19 mouse cellular contexts compared by ENCODE assay signal in the genomic region with DNA sequence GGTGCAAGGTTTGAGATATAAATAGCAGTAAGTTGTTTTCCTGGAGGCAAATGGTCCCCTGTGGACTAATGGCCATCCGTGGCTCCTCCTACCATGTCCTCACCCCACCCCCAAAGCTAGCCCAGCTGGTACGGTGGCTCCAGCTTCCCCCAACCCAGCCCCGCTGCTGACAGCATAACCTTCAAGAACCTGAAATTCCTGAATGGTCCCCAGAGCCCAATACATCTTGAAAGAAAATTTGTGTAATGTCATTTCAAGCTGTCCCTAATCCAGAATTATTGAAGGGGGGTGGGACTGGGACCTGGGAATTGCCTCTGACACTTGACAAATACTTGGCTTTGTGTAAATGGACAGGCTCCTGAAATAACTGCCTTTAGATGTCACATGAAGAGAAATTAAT.
A peak's percentile ranks its signal among the peaks of the same experiment; 100 is the strongest.
DNase-seq lines count a peak whose midpoint lies in the region; ATAC-seq and TF ChIP-seq lines count a peak whose summit lies in the region.
"Had no signal": no experiment of that assay in that cellular context is flagged by ENCODE, and none has a peak within 500 bp of the region (broad histone marks: within the 10 kb centered on the region; RNA-seq: fewer than 3 reads in every experiment).

No protein-coding gene starts in this region.

- no peaks in the 10 kb centered on the region for H3K27me3 ChIP-seq in heart, adult 2 months (ENCODE audit: control insufficient read depth, insufficient read depth, low read length)
- H3K27me3 ChIP-seq in kidney, postnatal 0 days (ENCODE audit: insufficient read depth, low read length): no peaks in the 10 kb centered on the region
- H3K27me3 ChIP-seq in kidney, embryonic 15.5 days: no peaks in the 10 kb centered on the region
- no peaks in the 10 kb centered on the region for H3K27me3 ChIP-seq in embryonic facial prominence, embryonic 11.5 days (ENCODE audit: control insufficient read depth, insufficient read depth, low read length)
- H3K27me3 ChIP-seq: forebrain, embryonic 12.5 days; midbrain, embryonic 13.5 days had no signal

- H3K36me3 ChIP-seq in heart, adult 2 months (ENCODE audit: control insufficient read depth, insufficient read depth, low read length): no peaks in the 10 kb centered on the region
- no peaks in the 10 kb centered on the region for H3K36me3 ChIP-seq in kidney, postnatal 0 days (ENCODE audit: insufficient read depth, low read length)
- no peaks in the 10 kb centered on the region for H3K36me3 ChIP-seq in kidney, embryonic 15.5 days
- H3K36me3 ChIP-seq in embryonic facial prominence, embryonic 11.5 days (replicated peaks; ENCODE audit: control insufficient read depth, insufficient read depth, low read depth, low read length): no peaks in the 10 kb centered on the region
- H3K36me3 ChIP-seq: forebrain, embryonic 12.5 days; hindbrain, embryonic 12.5 days; midbrain, embryonic 13.5 days had no signal

- H3K4me2 ChIP-seq in kidney, postnatal 0 days (ENCODE audit: low read length): no peak overlapping the region
- H3K4me2 ChIP-seq in kidney, embryonic 15.5 days: no peak overlapping the region
- H3K4me2 ChIP-seq in embryonic facial prominence, embryonic 11.5 days (ENCODE audit: low read depth, low read length): no peak overlapping the region
- H3K4me2 ChIP-seq: forebrain, embryonic 12.5 days; hindbrain, embryonic 12.5 days; midbrain, embryonic 13.5 days had no signal

- WGBS in heart, adult 2 months: 36% methylated on average over 3 of the region's 3 CpGs
- WGBS in kidney, postnatal 0 days: 36% methylated on average over 3 of the region's 3 CpGs
- WGBS in kidney, embryonic 15.5 days: 26% methylated on average over 3 of the region's 3 CpGs
- WGBS in embryonic facial prominence, embryonic 11.5 days: 31% methylated on average over 3 of the region's 3 CpGs

- DNase-seq in heart, adult 2 months: peak; percentile 28 to 44
- no peak for DNase-seq in heart, postnatal 25 days (ENCODE audit: low spot score)
- DNase-seq in kidney, postnatal 0 days (ENCODE audit: low spot score): peak; percentile 40
- DNase-seq in embryonic facial prominence, embryonic 11.5 days (ENCODE audit: low spot score): peak; percentile 28
- DNase-seq in mesoderm, embryonic 11.5 days (ENCODE audit: low read depth, low spot score): peak; percentile 89
- no peak for DNase-seq in urinary bladder, postnatal 36 days (ENCODE audit: low spot score in 2 of 2)
- no peak for DNase-seq in adrenal gland, postnatal 36 days
- DNase-seq: cerebellum, postnatal 14 days; layer of hippocampus, adult 9-11 months; lung, adult 2 months; right cerebral cortex, postnatal 14 days; thymus, postnatal 4 days had no signal

- 0 out of 2 replicates have a peak, but pooled peaks have one; percentile 9 for TF ChIP-seq EP300 in heart, adult 2 months (IDR thresholded peaks at IDR 0.05; ENCODE audit: insufficient read depth, low read depth, low read length)

- intact Hi-C loops in heart, adult 2 months (cut with DNase I): no loop called here
- intact Hi-C loops in heart, postnatal 25 days (cut with DNase I): loop anchor here (5.0 kb wide), 2 partner anchors 47 to 78 kb away; no protein-coding TSS in a partner anchor

- H3K9me3 ChIP-seq in kidney, postnatal 0 days (replicated peaks; ENCODE audit: low read length): no peaks in the 10 kb centered on the region
- no peaks in the 10 kb centered on the region for H3K9me3 ChIP-seq in kidney, embryonic 15.5 days (replicated peaks)
- no peaks in the 10 kb centered on the region for H3K9me3 ChIP-seq in embryonic facial prominence, embryonic 11.5 days (replicated peaks; ENCODE audit: control insufficient read depth, low read length)
- H3K9me3 ChIP-seq: forebrain, embryonic 12.5 days; hindbrain, embryonic 12.5 days; midbrain, embryonic 13.5 days had no signal

- no peak for TF ChIP-seq POLR2A in heart, adult 2 months (IDR thresholded peaks at IDR 0.05; ENCODE audit: insufficient read depth, low read depth, low read length)

- peaks cover 12% of the 10 kb centered on the region for H3K4me1 ChIP-seq in heart, adult 2 months (ENCODE audit: control insufficient read depth, insufficient read depth, low read length)
- H3K4me1 ChIP-seq in kidney, postnatal 0 days (replicated peaks; ENCODE audit: insufficient read depth, low read length): 0 out of 2 replicates have a peak, but pooled peaks cover 5% of the 10 kb centered on the region
- H3K4me1 ChIP-seq in kidney, embryonic 15.5 days: peaks cover 29% of the 10 kb centered on the region
- no peaks in the 10 kb centered on the region for H3K4me1 ChIP-seq in embryonic facial prominence, embryonic 11.5 days (ENCODE audit: control insufficient read depth, insufficient read depth, low read length)
- H3K4me1 ChIP-seq: midbrain, embryonic 13.5 days had no signal

- H3K4me3 ChIP-seq in heart, adult 2 months: no peak overlapping the region
- H3K4me3 ChIP-seq in kidney, postnatal 0 days (replicated peaks; ENCODE audit: low read depth, low read length): no peak overlapping the region
- H3K4me3 ChIP-seq in kidney, embryonic 15.5 days (replicated peaks): no peak overlapping the region
- H3K4me3 ChIP-seq in embryonic facial prominence, embryonic 11.5 days (ENCODE audit: low read depth, low read length): no peak overlapping the region
- H3K4me3 ChIP-seq: forebrain, embryonic 12.5 days; hindbrain, embryonic 12.5 days; midbrain, embryonic 13.5 days; myocyte had no signal

- H3K9ac ChIP-seq in heart, adult 2 months (ENCODE audit: low read depth, low read length): no peak overlapping the region
- no peak overlapping the region for H3K9ac ChIP-seq in kidney, postnatal 0 days (ENCODE audit: low read depth, low read length)
- no peak overlapping the region for H3K9ac ChIP-seq in kidney, embryonic 15.5 days
- no peak overlapping the region for H3K9ac ChIP-seq in embryonic facial prominence, embryonic 11.5 days (replicated peaks; ENCODE audit: low read length)
- H3K9ac ChIP-seq: forebrain, embryonic 12.5 days; hindbrain, embryonic 12.5 days; midbrain, embryonic 13.5 days had no signal

- H3K79me2 ChIP-seq in heart, adult 2 months (replicated peaks; ENCODE audit: control insufficient read depth, insufficient read depth, low read length): no peaks in the 10 kb centered on the region

- H3K27ac ChIP-seq in heart, adult 2 months: no peak overlapping the region
- H3K27ac ChIP-seq in kidney, postnatal 0 days: no peak overlapping the region
- H3K27ac ChIP-seq in kidney, embryonic 15.5 days: no peak overlapping the region
- no peak overlapping the region for H3K27ac ChIP-seq in embryonic facial prominence, embryonic 11.5 days (replicated peaks; ENCODE audit: low read depth, low read length)
- H3K27ac ChIP-seq: forebrain, embryonic 12.5 days; hindbrain, embryonic 12.5 days; macrophage; midbrain, embryonic 13.5 days had no signal

- TF ChIP-seq CTCF in heart, adult 2 months (IDR thresholded peaks at IDR 0.05): no peak
- no peak for TF ChIP-seq CTCF in kidney, postnatal 0 days (IDR thresholded peaks at IDR 0.05; ENCODE audit: low read depth)

- no peak for ATAC-seq in kidney, postnatal 0 days (replicated peaks; ENCODE audit: low FRiP score, low read depth)
- ATAC-seq in kidney, embryonic 15.5 days (replicated peaks; ENCODE audit: low FRiP score): no peak
- ATAC-seq in embryonic facial prominence, embryonic 11.5 days (replicated peaks; ENCODE audit: insufficient number of reproducible peaks, low FRiP score, low TSS enrichment, low read depth): no peak
- ATAC-seq: intestine, postnatal 0 days; midbrain, embryonic 13.5 days had no signal

Comparison
In these comparisons a context has a peak if more than half of its experiments do, and no peak if none do; other contexts are left out.
1. DNase-seq: peak in heart, adult 2 months (2 of 2), kidney, postnatal 0 days (single experiment), embryonic facial prominence, embryonic 11.5 days (single experiment) and mesoderm, embryonic 11.5 days (single experiment); none in heart, postnatal 25 days (single experiment), urinary bladder, postnatal 36 days (0 of 2) and adrenal gland, postnatal 36 days (0 of 2).